Mouse (Mus musculus): ENCODE measurements around the gene Zfp938.
A peak's percentile ranks its signal among the peaks of the same experiment; 100 is the strongest.

The Zfp938 gene

GRCm38 (mm10) chr10:82240742-82241400, at the start of gene Zfp938:
Gene Zfp938, minus strand, starts transcription at chr10:82241280.
- peak; percentile 94 for DNase-seq (ENCODE audit: low read depth, low spot score)

- DNase-seq (ENCODE audit: low read depth, low spot score) = peak; percentile 34
Observed at GRCm38 (mm10) chr10:82257331-82257730, 16.3 kb upstream of the Zfp938 start.

GRCm38 (mm10) chr10:82245021-82245420, 3.9 kb upstream of the Zfp938 start:
- DNase-seq (ENCODE audit: low read depth, low spot score) = no peak

GRCm38 (mm10) chr10:82241401-82241788, 315 bp upstream of the Zfp938 start:
- DNase-seq (ENCODE audit: low read depth, low spot score) = no peak

GRCm38 (mm10) chr10:82178257-82179064, 62.6 kb downstream of the Zfp938 start:
- peak; percentile 98 for DNase-seq (ENCODE audit: low read depth, low spot score)
